Mouse (Mus musculus) retina, postnatal 1 day (tissue): ENCODE data around the gene Cyb5d1.

ENCODE experiments used
- DNase-seq: peaks from one replicate; pipeline ENCODE4 v3.0.0-alpha.2; 2012

Cyb5d1 gene

GRCm38 (mm10) chr11:69377766-69378165 is 17.7 kb downstream of the Cyb5d1 start:
- DNase-seq: no peak

- no peak for DNase-seq
Measured at GRCm38 (mm10) chr11:69375646-69376045, 19.8 kb downstream of the Cyb5d1 start.

- no peak for DNase-seq
Measured at GRCm38 (mm10) chr11:69373223-69373965, 22.0 kb downstream of the Cyb5d1 start.

- DNase-seq: peak; percentile 35
Measured at GRCm38 (mm10) chr11:69372780-69373170, 22.7 kb downstream of the Cyb5d1 start.

GRCm38 (mm10) chr11:69372056-69372779 is 23.2 kb downstream of the Cyb5d1 start:
- peak; percentile 52 for DNase-seq

- DNase-seq: no peak
Measured at GRCm38 (mm10) chr11:69371601-69372000, 23.8 kb downstream of the Cyb5d1 start.

- DNase-seq: no peak
Measured at GRCm38 (mm10) chr11:69370817-69371215, 24.6 kb downstream of the Cyb5d1 start.

GRCm38 (mm10) chr11:69369990-69370816 is 25.2 kb downstream of the Cyb5d1 start:
- DNase-seq: peak; percentile 11

GRCm38 (mm10) chr11:69369215-69369989 is 26.0 kb downstream of the Cyb5d1 start, which contains the start of gene Chd3:
Gene Chd3, minus strand, starts transcription at chr11:69369406.
- peak; percentile 35 for DNase-seq

GRCm38 (mm10) chr11:69368356-69369214 is 26.8 kb downstream of the Cyb5d1 start:
- peak; percentile 72 for DNase-seq

GRCm38 (mm10) chr11:69367616-69368355 is 27.6 kb downstream of the Cyb5d1 start:
- peak; percentile 78 for DNase-seq

GRCm38 (mm10) chr11:69366855-69367615 is 28.4 kb downstream of the Cyb5d1 start:
- DNase-seq: peak; percentile 35

- peak; percentile 96 for DNase-seq
Measured at GRCm38 (mm10) chr11:69366157-69366854, 29.1 kb downstream of the Cyb5d1 start.

- DNase-seq: peak; percentile 18
Measured at GRCm38 (mm10) chr11:69365722-69366121, 29.7 kb downstream of the Cyb5d1 start.

GRCm38 (mm10) chr11:69364910-69365309 is 30.5 kb downstream of the Cyb5d1 start:
- DNase-seq: peak; percentile 97

- DNase-seq: no peak
Measured at GRCm38 (mm10) chr11:69364376-69364775, 31.1 kb downstream of the Cyb5d1 start.

- DNase-seq: peak; percentile 4
Measured at GRCm38 (mm10) chr11:69362479-69362878, 33.0 kb downstream of the Cyb5d1 start.

- peak; percentile 4 for DNase-seq
Measured at GRCm38 (mm10) chr11:69362021-69362420, 33.4 kb downstream of the Cyb5d1 start.

- DNase-seq: no peak
Measured at GRCm38 (mm10) chr11:69357690-69358089, 37.7 kb downstream of the Cyb5d1 start.
